Mouse (Mus musculus) spleen, adult 12 weeks (tissue): ENCODE measurements around the gene Rrm2.

ENCODE experiments used
- DNase-seq: peaks from one replicate; pipeline ENCODE4 v3.0.0; 2022; ENCODE audit warnings: low spot score

Gene Rrm2

GRCm38 (mm10) chr12:24750521-24750920 lies 42.5 kb downstream of the Rrm2 start:
- DNase-seq = no peak

GRCm38 (mm10) chr12:24753680-24754079 lies 45.6 kb downstream of the Rrm2 start:
- no peak for DNase-seq

GRCm38 (mm10) chr12:24754693-24755092 lies 46.7 kb downstream of the Rrm2 start:
- no peak for DNase-seq

- DNase-seq = no peak
Observed at GRCm38 (mm10) chr12:24755471-24755870, 47.4 kb downstream of the Rrm2 start.

DNA sequence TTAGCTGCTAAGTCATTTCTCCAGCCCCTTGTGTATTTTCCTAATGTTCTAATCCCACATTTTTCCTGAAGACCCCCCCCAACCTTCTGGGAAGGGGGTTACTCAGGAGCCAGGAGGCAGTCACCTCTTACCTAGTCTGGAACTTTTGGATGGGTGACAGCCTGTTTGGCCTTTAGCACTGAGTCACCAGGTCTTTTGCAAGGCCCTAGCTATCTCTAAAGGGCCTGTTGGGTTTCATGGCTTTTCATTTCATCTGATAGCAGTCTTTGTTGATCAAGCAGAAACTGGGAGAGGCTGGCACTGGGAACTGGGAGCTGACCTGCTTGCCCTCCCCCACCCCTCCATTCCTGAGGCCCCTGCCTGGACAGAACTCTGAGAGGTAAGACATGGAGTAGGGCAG lies 49.3 kb downstream of the Rrm2 start:
- no peak for DNase-seq

DNA sequence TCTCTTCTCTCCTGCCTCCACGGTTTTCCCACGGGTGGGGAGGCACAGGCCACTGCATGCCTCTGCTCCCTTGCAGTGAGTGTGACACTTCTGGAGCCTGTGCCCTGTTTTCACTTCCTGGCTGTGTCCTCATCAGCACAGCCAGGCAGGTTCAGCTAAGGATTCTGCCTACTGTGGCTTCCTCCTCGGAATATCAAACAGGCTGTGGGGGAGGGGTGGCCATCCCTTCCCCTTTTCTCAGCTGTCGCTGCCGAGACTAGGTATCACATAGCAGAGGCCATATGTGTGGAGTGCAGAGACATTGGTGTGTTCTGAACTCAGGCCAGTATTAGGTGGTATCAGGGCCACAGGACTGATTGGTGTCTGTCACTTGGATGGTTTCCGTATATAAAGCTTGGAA lies 50.3 kb downstream of the Rrm2 start:
- DNase-seq = no peak

DNA sequence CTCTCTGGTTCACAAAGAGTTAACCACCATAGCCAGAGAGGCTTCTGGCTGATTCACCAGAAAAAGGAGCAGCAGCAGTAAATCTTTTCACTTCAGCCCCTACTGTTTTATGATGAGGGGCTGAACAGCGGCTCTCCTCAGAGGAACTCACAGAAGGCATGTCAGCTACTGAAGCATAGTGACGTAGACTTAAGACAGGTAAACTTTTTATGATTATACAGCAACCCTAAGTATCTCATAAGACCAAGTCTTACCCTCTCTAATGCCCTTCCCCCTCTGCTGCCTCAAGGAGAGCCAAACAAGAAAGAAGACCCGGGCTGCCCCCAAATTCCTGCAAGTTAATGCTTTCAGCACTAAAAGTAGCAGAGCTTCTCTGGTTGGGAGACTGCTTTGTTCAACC lies 54.2 kb downstream of the Rrm2 start:
- DNase-seq = no peak
